Mouse (Mus musculus) cerebellum, postnatal 4 days (tissue): ENCODE measurements around the gene Siva1.

Experiments
- DNase-seq, 2 experiments: peaks; one replicate each; pipeline ENCODE4 v3.0.0; 2022; ENCODE audit warnings: low spot score in 2 of 2, mixed read lengths in 1 of 2

Gene Siva1

DNA sequence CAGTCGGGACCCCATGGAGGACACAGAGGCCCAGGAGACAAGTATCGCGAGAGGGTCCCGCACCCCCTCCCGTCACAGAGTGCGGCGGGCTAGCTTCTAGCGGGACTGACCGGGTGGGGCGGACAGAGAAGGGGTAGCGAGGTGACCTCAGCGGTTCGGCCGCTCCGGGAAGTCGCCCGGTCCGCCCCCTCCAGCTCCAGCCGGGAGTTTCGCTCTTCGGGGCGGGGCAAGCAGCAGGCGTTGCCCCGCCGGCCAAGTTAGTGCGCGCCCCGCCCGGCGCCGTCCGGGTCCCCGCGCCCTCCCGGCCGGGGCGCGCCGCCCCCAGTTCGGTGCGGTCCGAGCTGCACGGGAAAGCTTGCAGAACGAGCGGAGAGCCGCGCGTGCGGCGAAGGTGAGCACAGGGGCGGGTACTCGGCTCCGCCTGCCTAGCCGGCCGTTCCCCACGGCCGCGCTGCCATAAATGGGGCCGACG lies 34.1 kb downstream of the Siva1 start, which contains the start of gene Zbtb42:
Gene Zbtb42 (plus strand): TSS at position 274 of the 472 bp plus-strand sequence.
- DNase-seq: no peak

DNA sequence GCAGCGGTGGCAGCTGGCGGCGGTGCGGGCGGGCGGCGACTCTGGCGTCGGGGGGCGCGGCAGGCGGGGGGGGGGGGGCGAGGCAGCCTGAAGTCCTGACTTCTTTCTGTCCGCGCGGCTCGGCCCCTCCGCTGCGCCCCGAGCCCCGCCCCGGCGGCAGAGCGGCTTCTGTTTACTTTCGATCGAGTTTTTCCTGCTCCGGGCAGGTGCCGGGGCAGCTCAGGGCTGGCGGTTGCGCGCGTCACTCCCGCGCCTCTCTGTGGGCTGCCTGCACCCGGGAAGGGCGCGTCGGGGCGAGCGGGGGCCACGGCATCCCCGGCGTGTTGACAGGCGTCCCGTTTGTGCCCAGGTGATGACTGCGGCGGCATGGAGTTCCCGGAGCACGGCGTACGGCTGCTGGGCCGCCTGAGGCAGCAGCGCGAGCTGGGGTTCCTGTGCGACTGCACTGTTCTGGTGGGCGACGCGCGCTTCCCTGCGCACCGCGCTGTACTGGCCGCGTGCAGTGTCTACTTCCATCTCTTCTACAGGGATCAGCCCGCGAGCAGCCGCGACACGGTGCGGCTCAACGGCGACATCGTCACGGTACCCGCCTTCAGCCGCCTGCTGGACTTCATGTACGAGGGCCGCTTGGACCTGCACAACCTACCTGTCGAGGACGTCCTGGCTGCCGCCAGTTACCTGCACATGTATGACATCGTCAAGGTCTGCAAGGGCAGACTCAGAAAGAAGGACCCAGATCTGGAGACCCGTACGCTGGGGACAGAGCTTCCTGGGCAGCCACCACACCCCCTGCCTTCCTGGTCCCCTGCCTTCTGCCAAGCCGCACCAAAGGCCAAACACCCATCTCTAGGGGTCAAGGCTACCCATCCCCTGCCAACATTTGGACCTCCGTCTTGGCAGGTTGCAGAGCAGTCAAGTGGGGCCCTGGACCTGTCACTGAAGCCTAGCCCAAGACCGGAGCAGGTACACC lies 34.8 kb downstream of the Siva1 start:
- DNase-seq: no peak

- no peak for DNase-seq
These were observed 38.9 kb downstream of the Siva1 start for GRCm38 (mm10) chr12:112683351-112683750.

DNA sequence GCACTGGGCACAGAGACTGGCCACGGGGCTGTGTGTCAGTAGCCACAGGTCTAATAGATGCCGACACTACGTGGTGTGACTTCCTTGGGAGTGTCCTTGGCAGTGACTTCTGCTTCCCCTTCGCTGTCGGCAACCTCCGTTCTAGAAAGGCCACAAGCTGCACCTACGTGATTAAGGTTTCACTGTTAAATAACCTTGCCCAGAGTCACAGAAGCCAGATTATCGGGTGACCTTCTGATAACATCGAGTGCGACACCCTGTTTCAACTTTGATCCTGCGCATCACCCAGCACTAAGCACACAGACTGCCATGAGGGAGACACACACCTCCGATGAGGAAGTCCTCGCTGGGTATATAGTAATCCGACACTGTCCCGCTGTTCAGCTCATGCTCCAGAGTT lies 44.0 kb downstream of the Siva1 start:
- DNase-seq: no peak

DNA sequence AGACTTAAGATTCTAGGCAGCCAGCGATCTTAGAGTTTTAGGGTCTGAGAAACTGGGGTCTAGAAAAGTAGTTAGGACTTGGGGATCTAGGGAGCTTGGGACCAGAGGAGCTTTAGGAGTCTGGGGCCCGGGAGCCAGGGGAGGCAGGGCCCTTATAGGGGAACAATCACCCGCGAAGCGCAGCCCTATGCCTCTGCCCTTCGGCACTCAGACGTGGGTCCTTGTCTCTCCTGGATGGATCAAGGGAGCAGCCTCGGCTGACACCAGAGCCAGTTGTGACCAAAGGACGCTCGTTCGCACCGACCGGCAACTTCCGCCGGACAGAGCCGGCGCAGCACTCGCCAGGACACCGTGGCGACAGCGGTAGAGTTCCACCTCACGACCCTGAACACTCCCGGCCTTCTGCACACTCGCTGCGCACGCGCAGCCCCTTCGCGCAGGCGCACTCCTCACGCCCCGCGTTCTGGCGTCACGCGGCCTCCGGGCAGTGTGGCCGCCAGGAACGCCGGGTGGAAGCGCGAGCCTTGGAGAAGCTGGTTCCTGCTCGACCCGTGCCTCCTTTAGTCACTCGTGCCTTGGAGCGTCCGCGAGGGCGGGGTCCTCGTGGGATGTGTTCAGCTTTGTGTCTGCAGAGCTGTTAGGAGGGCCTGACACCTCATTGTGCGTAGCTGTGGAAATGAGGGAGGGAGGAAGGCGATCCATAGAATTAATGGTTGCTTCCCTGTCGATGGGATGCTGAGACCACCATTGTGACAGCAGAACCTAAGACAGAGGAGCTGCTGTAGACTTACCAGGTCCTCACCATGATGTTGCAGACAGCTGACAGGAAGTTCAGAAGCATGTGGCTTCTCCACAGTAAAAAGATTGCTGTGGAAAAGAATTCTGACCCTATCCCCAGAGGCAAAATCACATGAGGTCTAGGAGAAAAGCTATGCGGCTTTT lies 49.0 kb downstream of the Siva1 start:
- peak; percentile 94 to 96 for DNase-seq

GRCm38 (mm10) chr12:112694127-112694475 lies 49.6 kb downstream of the Siva1 start:
- DNase-seq: no peak

GRCm38 (mm10) chr12:112696806-112697425 lies 52.4 kb downstream of the Siva1 start:
- no peak for DNase-seq
